Mouse (Mus musculus) ES-E14 (cell line): ENCODE measurements around the gene Ripply3.

Source experiments
- CHD2 ChIP-seq: IDR thresholded peaks from 2 replicates; pipeline ENCODE4 v1.6.1; 2014; ENCODE audit warnings: mild to moderate bottlenecking, low read depth, low read length, inconsistent platforms
- HCFC1 ChIP-seq: IDR thresholded peaks from 2 replicates; pipeline ENCODE4 v1.6.1; 2012; ENCODE audit warnings: low read length, inconsistent platforms, borderline replicate concordance; ENCODE audit not compliant: insufficient read depth
- MAFK ChIP-seq: IDR thresholded peaks from 2 replicates; pipeline ENCODE4 v1.6.1; 2014; ENCODE audit warnings: mild to moderate bottlenecking, low read depth, low read length, inconsistent platforms; ENCODE audit not compliant: insufficient read depth
- ZNF384 ChIP-seq: IDR thresholded peaks from 2 replicates; pipeline ENCODE4 v1.6.1; 2012; ENCODE audit warnings: low read depth, low read length, inconsistent platforms

DNA sequence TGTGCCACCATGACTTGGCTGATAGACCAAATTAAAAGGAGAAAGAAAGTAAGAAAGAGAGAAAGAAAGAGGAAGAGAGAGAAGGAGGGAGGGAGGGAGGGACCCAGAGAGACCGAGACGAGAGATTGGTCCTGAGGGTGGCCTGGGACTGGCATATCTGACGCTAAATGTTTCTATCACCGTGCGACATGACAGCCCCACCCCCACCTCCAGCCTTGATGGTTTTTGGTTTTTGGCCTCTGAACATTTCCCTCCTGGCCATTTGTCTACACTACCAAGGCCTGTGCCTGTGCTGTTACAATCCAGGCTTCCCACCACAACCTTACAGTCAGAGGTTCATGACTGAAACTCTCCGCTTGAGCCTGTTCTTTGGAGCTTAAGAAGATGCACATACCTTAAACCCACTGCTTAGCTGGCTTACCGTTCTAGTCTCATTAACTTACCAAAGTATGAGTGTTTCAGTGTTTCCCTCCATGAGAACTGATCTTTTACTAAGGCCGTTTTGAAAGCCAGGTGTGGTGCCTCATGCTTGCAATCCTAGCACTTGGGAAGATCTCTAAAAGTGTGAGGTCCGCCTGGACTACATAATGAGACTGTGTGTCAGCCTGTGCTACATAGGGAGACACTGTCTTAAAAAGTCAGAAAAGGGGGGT, 3.1 kb downstream of the Ripply3 start:
- TF ChIP-seq HCFC1: no peak
- no peak for TF ChIP-seq ZNF384
- no peak for TF ChIP-seq MAFK
- TF ChIP-seq CHD2: no peak
